Mouse (Mus musculus): ENCODE measurements around the gene Aak1. TPM values are rescaled to one million over a fixed set of nuclear protein-coding genes. Genes with fewer than 3 reads are reported as not detected.
A peak's percentile ranks its signal among the peaks of the same experiment; 100 is the strongest.

Gene Aak1
- polyA plus RNA-seq, 1 experiment from 2014 or later, result 23.3 TPM

- WGBS, result 56% methylated on average over 5 of the region's 5 CpGs
- no peak overlapping the region for H3K4me2 ChIP-seq (ENCODE audit: low read length)
- ATAC-seq (ENCODE audit: insufficient number of reproducible peaks, insufficient read depth, low FRiP score, low read depth), result no peak
- no peaks in the 10 kb centered on the region for H3K9me3 ChIP-seq (ENCODE audit: control insufficient read depth, low read length)
- H3K36me3 ChIP-seq (ENCODE audit: control insufficient read depth, insufficient read depth, low read length), result no peaks in the 10 kb centered on the region
- H3K27me3 ChIP-seq (ENCODE audit: control insufficient read depth, insufficient read depth, low read length), result no peaks in the 10 kb centered on the region
- no peak overlapping the region for H3K9ac ChIP-seq (ENCODE audit: low read length)
- H3K4me1 ChIP-seq (ENCODE audit: control insufficient read depth in 2 of 2, insufficient read depth in 2 of 2, low read length in 2 of 2), result peaks cover 0 to 20% of the 10 kb centered on the region in 2 experiments; a peak in 2 of 4 replicates
- no peak overlapping the region for H3K27ac ChIP-seq (replicated peaks in 1 of 2; ENCODE audit: control insufficient read depth in 1 of 2, insufficient read depth in 1 of 2, low read depth in 2 of 2, low read length in 2 of 2)
- no peak overlapping the region for H3K4me3 ChIP-seq (ENCODE audit: control insufficient read depth in 1 of 2, insufficient read depth in 1 of 2, low read depth in 1 of 2, low read length in 2 of 2)
Measured at GRCm38 (mm10) chr6:86908561-86909150, 59.3 kb downstream of the Aak1 start.

- no peaks in the 10 kb centered on the region for H3K27me3 ChIP-seq (ENCODE audit: control insufficient read depth, insufficient read depth, low read length)
- H3K9me3 ChIP-seq (ENCODE audit: control insufficient read depth, low read length), result no peaks in the 10 kb centered on the region
- no peak overlapping the region for H3K4me2 ChIP-seq (ENCODE audit: low read length)
- ATAC-seq (ENCODE audit: insufficient number of reproducible peaks, insufficient read depth, low FRiP score, low read depth), result no peak
- H3K4me3 ChIP-seq (ENCODE audit: control insufficient read depth in 1 of 2, insufficient read depth in 1 of 2, low read depth in 1 of 2, low read length in 2 of 2), result no peak overlapping the region
- peaks cover 0 to 18% of the 10 kb centered on the region in 2 experiments; a peak in 2 of 4 replicates for H3K4me1 ChIP-seq (ENCODE audit: control insufficient read depth in 2 of 2, insufficient read depth in 2 of 2, low read length in 2 of 2)
- H3K9ac ChIP-seq (ENCODE audit: low read length), result no peak overlapping the region
- no peak overlapping the region for H3K27ac ChIP-seq (replicated peaks in 1 of 2; ENCODE audit: control insufficient read depth in 1 of 2, insufficient read depth in 1 of 2, low read depth in 2 of 2, low read length in 2 of 2)
- 68% methylated on average over 7 of the region's 7 CpGs for WGBS
- no peaks in the 10 kb centered on the region for H3K36me3 ChIP-seq (ENCODE audit: control insufficient read depth, insufficient read depth, low read length)
Measured at GRCm38 (mm10) chr6:86909881-86910280, 60.6 kb downstream of the Aak1 start.

- no peak overlapping the region for H3K4me2 ChIP-seq (ENCODE audit: low read length)
- H3K9me3 ChIP-seq (ENCODE audit: control insufficient read depth, low read length), result no peaks in the 10 kb centered on the region
- H3K27ac ChIP-seq (replicated peaks in 1 of 2; ENCODE audit: control insufficient read depth in 1 of 2, insufficient read depth in 1 of 2, low read depth in 2 of 2, low read length in 2 of 2), result no peak overlapping the region
- no peaks in the 10 kb centered on the region for H3K27me3 ChIP-seq (ENCODE audit: control insufficient read depth, insufficient read depth, low read length)
- H3K9ac ChIP-seq (ENCODE audit: low read length), result no peak overlapping the region
- no peak for ATAC-seq (ENCODE audit: insufficient number of reproducible peaks, insufficient read depth, low FRiP score, low read depth)
- H3K4me3 ChIP-seq (ENCODE audit: control insufficient read depth in 1 of 2, insufficient read depth in 1 of 2, low read depth in 1 of 2, low read length in 2 of 2), result no peak overlapping the region
- WGBS, result 71% methylated on average over 5 of the region's 5 CpGs
- H3K36me3 ChIP-seq (ENCODE audit: control insufficient read depth, insufficient read depth, low read length), result no peaks in the 10 kb centered on the region
- peaks cover 20 to 43% of the 10 kb centered on the region in 2 experiments for H3K4me1 ChIP-seq (ENCODE audit: control insufficient read depth in 2 of 2, insufficient read depth in 2 of 2, low read length in 2 of 2)
Measured at GRCm38 (mm10) chr6:86916157-86916820, 67.0 kb downstream of the Aak1 start.

GRCm38 (mm10) chr6:86917231-86917630 lies 67.9 kb downstream of the Aak1 start:
- Histone ChIP-seq H3K9ac (ENCODE audit: low read length) (no peak overlapping the region), H3K27me3 (ENCODE audit: control insufficient read depth, insufficient read depth, low read length) (no peaks in the 10 kb centered on the region), H3K36me3 (ENCODE audit: control insufficient read depth, insufficient read depth, low read length) (no peaks in the 10 kb centered on the region), H3K4me1 (ENCODE audit: control insufficient read depth in 2 of 2, insufficient read depth in 2 of 2, low read length in 2 of 2) (peaks cover 20 to 45% of the 10 kb centered on the region in 2 experiments), H3K4me2 (ENCODE audit: low read length) (no peak overlapping the region), H3K4me3 (ENCODE audit: control insufficient read depth in 1 of 2, insufficient read depth in 1 of 2, low read depth in 1 of 2, low read length in 2 of 2) (no peak overlapping the region), H3K9me3 (ENCODE audit: control insufficient read depth, low read length) (no peaks in the 10 kb centered on the region), H3K27ac (replicated peaks in 1 of 2; ENCODE audit: control insufficient read depth in 1 of 2, insufficient read depth in 1 of 2, low read depth in 2 of 2, low read length in 2 of 2) (peak overlapping the region; percentile 41 to 84; a peak in 3 of 4 replicates)
- WGBS, result 37% methylated on average over 4 of the region's 4 CpGs
- ATAC-seq (ENCODE audit: insufficient number of reproducible peaks, insufficient read depth, low FRiP score, low read depth), result no peak

GRCm38 (mm10) chr6:86918058-86918835 lies 68.9 kb downstream of the Aak1 start:
- no peaks in the 10 kb centered on the region for H3K9me3 ChIP-seq (ENCODE audit: control insufficient read depth, low read length)
- H3K27me3 ChIP-seq (ENCODE audit: control insufficient read depth, insufficient read depth, low read length), result no peaks in the 10 kb centered on the region
- no peak overlapping the region for H3K4me3 ChIP-seq (ENCODE audit: control insufficient read depth in 1 of 2, insufficient read depth in 1 of 2, low read depth in 1 of 2, low read length in 2 of 2)
- no peak for ATAC-seq (ENCODE audit: insufficient number of reproducible peaks, insufficient read depth, low FRiP score, low read depth)
- 21% methylated on average over 7 of the region's 7 CpGs for WGBS
- H3K9ac ChIP-seq (ENCODE audit: low read length), result peak overlapping the region; percentile 13; the same call in 1 of the 2 replicates
- H3K4me2 ChIP-seq (ENCODE audit: low read length), result peak overlapping the region; percentile 42
- peak overlapping the region; percentile 58 to 84 for H3K27ac ChIP-seq (replicated peaks in 1 of 2; ENCODE audit: control insufficient read depth in 1 of 2, insufficient read depth in 1 of 2, low read depth in 2 of 2, low read length in 2 of 2)
- H3K4me1 ChIP-seq (ENCODE audit: control insufficient read depth in 2 of 2, insufficient read depth in 2 of 2, low read length in 2 of 2), result peaks cover 20 to 45% of the 10 kb centered on the region in 2 experiments
- no peaks in the 10 kb centered on the region for H3K36me3 ChIP-seq (ENCODE audit: control insufficient read depth, insufficient read depth, low read length)

- Histone ChIP-seq H3K4me1 (ENCODE audit: control insufficient read depth in 2 of 2, insufficient read depth in 2 of 2, low read length in 2 of 2) (peaks cover 15 to 24% of the 10 kb centered on the region in 2 experiments), H3K9ac (ENCODE audit: low read length) (no peak overlapping the region), H3K4me3 (ENCODE audit: control insufficient read depth in 1 of 2, insufficient read depth in 1 of 2, low read depth in 1 of 2, low read length in 2 of 2) (no peak overlapping the region), H3K27ac (replicated peaks in 1 of 2; ENCODE audit: control insufficient read depth in 1 of 2, insufficient read depth in 1 of 2, low read depth in 2 of 2, low read length in 2 of 2) (no peak overlapping the region), H3K27me3 (ENCODE audit: control insufficient read depth, insufficient read depth, low read length) (no peaks in the 10 kb centered on the region), H3K4me2 (ENCODE audit: low read length) (no peak overlapping the region), H3K36me3 (ENCODE audit: control insufficient read depth, insufficient read depth, low read length) (peaks cover 15% of the 10 kb centered on the region), H3K9me3 (ENCODE audit: control insufficient read depth, low read length) (no peaks in the 10 kb centered on the region)
- 14% methylated on average over 4 of the region's 4 CpGs for WGBS
- ATAC-seq (ENCODE audit: insufficient number of reproducible peaks, insufficient read depth, low FRiP score, low read depth), result peak; percentile 56; the same call in 1 of the 2 replicates
Measured at GRCm38 (mm10) chr6:86921880-86922279, 72.6 kb downstream of the Aak1 start.

- no peak overlapping the region for H3K4me2 ChIP-seq (ENCODE audit: low read length)
- no peaks in the 10 kb centered on the region for H3K9me3 ChIP-seq (ENCODE audit: control insufficient read depth, low read length)
- H3K27me3 ChIP-seq (ENCODE audit: control insufficient read depth, insufficient read depth, low read length), result no peaks in the 10 kb centered on the region
- 86% methylated on average over 4 of the region's 4 CpGs for WGBS
- H3K36me3 ChIP-seq (ENCODE audit: control insufficient read depth, insufficient read depth, low read length), result peaks cover 40% of the 10 kb centered on the region
- no peak for ATAC-seq (ENCODE audit: insufficient number of reproducible peaks, insufficient read depth, low FRiP score, low read depth)
- H3K27ac ChIP-seq (replicated peaks in 1 of 2; ENCODE audit: control insufficient read depth in 1 of 2, insufficient read depth in 1 of 2, low read depth in 2 of 2, low read length in 2 of 2), result no peak overlapping the region
- no peak overlapping the region for H3K4me3 ChIP-seq (ENCODE audit: control insufficient read depth in 1 of 2, insufficient read depth in 1 of 2, low read depth in 1 of 2, low read length in 2 of 2)
- no peak overlapping the region for H3K9ac ChIP-seq (ENCODE audit: low read length)
- H3K4me1 ChIP-seq (ENCODE audit: control insufficient read depth in 2 of 2, insufficient read depth in 2 of 2, low read length in 2 of 2), result 0 out of 4 replicates have a peak, but pooled peaks cover 0 to 2% of the 10 kb centered on the region in 2 experiments
Measured at GRCm38 (mm10) chr6:86924746-86925145, 75.4 kb downstream of the Aak1 start.

Data from heart, embryonic 14.5 days (tissue).